In the genomic region with DNA sequence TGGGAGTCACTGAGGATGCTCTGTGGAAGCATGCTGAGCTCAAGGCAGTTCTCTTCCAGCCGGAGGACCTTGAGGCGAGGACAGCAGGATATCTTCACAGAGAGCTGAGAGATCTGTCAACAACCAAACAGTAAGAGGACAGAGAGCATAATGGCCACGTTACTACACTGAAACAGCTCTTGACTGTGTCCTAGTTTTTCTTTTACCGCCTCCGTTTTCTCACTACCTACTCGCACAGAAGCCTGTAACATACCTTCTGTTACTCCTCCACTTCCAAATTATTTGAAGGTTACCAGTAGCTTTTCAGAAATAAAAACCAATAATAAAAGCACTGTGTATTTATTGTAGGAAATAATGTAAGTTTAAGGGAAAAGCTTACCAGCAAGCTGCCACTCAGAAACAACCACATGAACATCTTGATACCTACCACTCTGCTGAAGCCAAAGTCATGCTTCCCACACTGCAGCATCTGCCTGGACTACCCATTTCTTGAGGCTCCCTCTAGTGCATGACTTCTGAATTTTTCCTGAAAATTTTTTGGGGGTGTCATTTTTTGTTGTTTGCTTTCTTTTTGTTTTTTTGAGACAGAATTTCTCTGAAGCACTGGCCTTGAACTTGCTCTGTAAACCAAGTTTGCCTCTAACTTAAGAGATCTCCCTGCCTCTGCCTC, we compare ENCODE assay signal across 11 mouse cellular contexts. TPM values are rescaled to one million over a fixed set of nuclear protein-coding genes. Genes with fewer than 3 reads are reported as not detected.
DNase-seq lines count a peak whose midpoint lies in the region; ATAC-seq and TF ChIP-seq lines count a peak whose summit lies in the region.
"Had no signal": no experiment of that assay in that cellular context is flagged by ENCODE, and none has a peak within 500 bp of the region (broad histone marks: within the 10 kb centered on the region; RNA-seq: fewer than 3 reads in every experiment).

No protein-coding gene starts in this region.

- H3K36me3 ChIP-seq in heart, postnatal 0 days (replicated peaks; ENCODE audit: control insufficient read depth, insufficient read depth, low read length) = peaks cover 7% of the 10 kb centered on the region
- H3K36me3 ChIP-seq in heart, embryonic 12.5 days = peaks cover 21% of the 10 kb centered on the region
- peaks cover 27% of the 10 kb centered on the region for H3K36me3 ChIP-seq in midbrain, embryonic 14.5 days (ENCODE audit: control insufficient read depth, insufficient read depth, low read length)
- peaks cover 40% of the 10 kb centered on the region for H3K36me3 ChIP-seq in midbrain, embryonic 10.5 days
- H3K36me3 ChIP-seq: stomach, embryonic 15.5 days had no signal

- H3K27ac ChIP-seq in heart, postnatal 0 days (ENCODE audit: low read depth) = no peak overlapping the region
- H3K27ac ChIP-seq in heart, embryonic 12.5 days (ENCODE audit: poor library complexity, severe bottlenecking) = no peak overlapping the region
- no peak overlapping the region for H3K27ac ChIP-seq in midbrain, embryonic 14.5 days (replicated peaks; ENCODE audit: low read depth, low read length)
- H3K27ac ChIP-seq in midbrain, embryonic 10.5 days (replicated peaks) = no peak overlapping the region
- H3K27ac ChIP-seq: embryonic facial prominence, embryonic 13.5 days; liver, embryonic 15.5 days; stomach, embryonic 15.5 days had no signal

- POLR2A ChIA-PET in Patski (lab: Charles Lee) = no interaction called here

- CTCF ChIA-PET in Patski (lab: Charles Lee) = interaction anchor here (0.8 kb wide), 1 partner anchor 14 kb away, joined by 5 read pairs; no protein-coding TSS in a partner anchor

- no peak overlapping the region for H3K4me3 ChIP-seq in heart, postnatal 0 days (ENCODE audit: low read depth, low read length)
- H3K4me3 ChIP-seq in heart, embryonic 12.5 days = no peak overlapping the region
- H3K4me3 ChIP-seq in midbrain, embryonic 14.5 days (replicated peaks; ENCODE audit: low read depth, low read length) = no peak overlapping the region
- no peak overlapping the region for H3K4me3 ChIP-seq in midbrain, embryonic 10.5 days
- H3K4me3 ChIP-seq: embryonic facial prominence, embryonic 13.5 days; liver, embryonic 15.5 days; stomach, embryonic 15.5 days had no signal

- H3K4me2 ChIP-seq in heart, postnatal 0 days (ENCODE audit: low read depth, low read length) = no peak overlapping the region
- H3K4me2 ChIP-seq in heart, embryonic 12.5 days = no peak overlapping the region
- H3K4me2 ChIP-seq in midbrain, embryonic 14.5 days (ENCODE audit: low read length) = no peak overlapping the region
- H3K4me2 ChIP-seq: embryonic facial prominence, embryonic 13.5 days; liver, embryonic 15.5 days; stomach, embryonic 15.5 days had no signal

- peaks cover 5% of the 10 kb centered on the region for H3K4me1 ChIP-seq in heart, postnatal 0 days (ENCODE audit: control insufficient read depth, insufficient read depth)
- peaks cover 9% of the 10 kb centered on the region for H3K4me1 ChIP-seq in heart, embryonic 12.5 days (replicated peaks)
- H3K4me1 ChIP-seq in midbrain, embryonic 14.5 days (ENCODE audit: control insufficient read depth, insufficient read depth, low read length) = peaks cover 7% of the 10 kb centered on the region
- peaks cover 20% of the 10 kb centered on the region for H3K4me1 ChIP-seq in midbrain, embryonic 10.5 days

- no peak for TF ChIP-seq EP300 in heart, postnatal 0 days (IDR thresholded peaks at IDR 0.05; ENCODE audit: low read depth)

- WGBS in heart, postnatal 0 days = 61% methylated on average over 6 of the region's 6 CpGs
- 74% methylated on average over 6 of the region's 6 CpGs for WGBS in heart, embryonic 12.5 days
- WGBS in midbrain, embryonic 14.5 days = 88% methylated on average over 6 of the region's 6 CpGs
- WGBS in midbrain, embryonic 10.5 days = 87% methylated on average over 6 of the region's 6 CpGs

- no peaks in the 10 kb centered on the region for H3K9me3 ChIP-seq in heart, postnatal 0 days (replicated peaks; ENCODE audit: control insufficient read depth, low read length)
- no peaks in the 10 kb centered on the region for H3K9me3 ChIP-seq in heart, embryonic 12.5 days (replicated peaks)
- H3K9me3 ChIP-seq in midbrain, embryonic 14.5 days (ENCODE audit: control insufficient read depth, low read length) = no peaks in the 10 kb centered on the region
- H3K9me3 ChIP-seq in midbrain, embryonic 10.5 days (replicated peaks) = no peaks in the 10 kb centered on the region
- H3K9me3 ChIP-seq: embryonic facial prominence, embryonic 13.5 days; liver, embryonic 15.5 days; stomach, embryonic 15.5 days had no signal

- no peak for DNase-seq in heart, postnatal 0 days (ENCODE audit: low spot score)
- peak; percentile 25 for DNase-seq in midbrain, embryonic 14.5 days
- DNase-seq in midbrain, embryonic 10.5 days (ENCODE audit: low spot score) = no peak
- no peak for DNase-seq in Patski (ENCODE audit: low read depth, low spot score)
- peak; percentile 9 for DNase-seq in retina, embryonic 14.5 days (ENCODE audit: low spot score)
- no peak for DNase-seq in testis, postnatal 14 days (ENCODE audit: low spot score)
- no peak for DNase-seq in spleen, postnatal 10 days (ENCODE audit: low spot score in 2 of 2)

- no peaks in the 10 kb centered on the region for H3K27me3 ChIP-seq in heart, postnatal 0 days (ENCODE audit: control insufficient read depth, insufficient read depth, low read length)
- H3K27me3 ChIP-seq in heart, embryonic 12.5 days (replicated peaks) = no peaks in the 10 kb centered on the region
- no peaks in the 10 kb centered on the region for H3K27me3 ChIP-seq in midbrain, embryonic 14.5 days (ENCODE audit: control insufficient read depth, insufficient read depth, low read length)
- no peaks in the 10 kb centered on the region for H3K27me3 ChIP-seq in midbrain, embryonic 10.5 days (ENCODE audit: low read depth, poor library complexity, severe bottlenecking)
- no peaks in the 10 kb centered on the region for H3K27me3 ChIP-seq in Patski
- H3K27me3 ChIP-seq: embryonic facial prominence, embryonic 13.5 days; liver, embryonic 15.5 days; stomach, embryonic 15.5 days had no signal

- ATAC-seq in heart, postnatal 0 days (ENCODE audit: insufficient read depth, low read depth) = no peak
- no peak for ATAC-seq in heart, embryonic 12.5 days (ENCODE audit: insufficient number of reproducible peaks, low FRiP score)
- ATAC-seq in midbrain, embryonic 14.5 days (ENCODE audit: low FRiP score, low TSS enrichment) = no peak
- no peak for ATAC-seq in Patski

- peak; percentile 47 for TF ChIP-seq CTCF in heart, postnatal 0 days (IDR thresholded peaks at IDR 0.05; ENCODE audit: low read depth)
- TF ChIP-seq CTCF in Patski (IDR thresholded peaks at IDR 0.05) = peak; percentile 55

- H3K9ac ChIP-seq in heart, postnatal 0 days (replicated peaks; ENCODE audit: low read depth, low read length) = no peak overlapping the region
- no peak overlapping the region for H3K9ac ChIP-seq in heart, embryonic 12.5 days
- H3K9ac ChIP-seq in midbrain, embryonic 14.5 days (replicated peaks; ENCODE audit: low read length) = no peak overlapping the region
- H3K9ac ChIP-seq: embryonic facial prominence, embryonic 13.5 days; liver, embryonic 15.5 days; stomach, embryonic 15.5 days had no signal

- in situ Hi-C loops in Patski (cut with MboI; ENCODE audit: low pct_unique_long_range_greater_than_20kb) = no loop called here

RNA-seq across cellular contexts. Expression of a gene that starts 3.0 kb away (rescaled TPM):
- 22.2 and 34.9 TPM in 2 replicates for total RNA-seq in heart, postnatal 0 days (2014; rRNA removed; ENCODE audit: low replicate concordance)
- 14.6 and 18.3 TPM in 2 replicates for polyA plus RNA-seq in heart, postnatal 0 days (2015; fragmentation: Nextera tagmentation; extraction: Ambion mirVana)
- polyA plus RNA-seq in heart, embryonic 12.5 days (2016; fragmentation: Nextera tagmentation; extraction: Ambion mirVana) = 23.9 and 24.9 TPM in 2 replicates
- 27.4 and 32.6 TPM in 2 replicates for polyA plus RNA-seq in midbrain, embryonic 14.5 days (2014; fragmentation: Nextera tagmentation; extraction: Ambion mirVana)
- 41.0 and 41.6 TPM in 2 replicates for polyA plus RNA-seq in midbrain, embryonic 10.5 days (2016; fragmentation: Nextera tagmentation; extraction: Ambion mirVana)
- polyA plus RNA-seq in Patski (2021) = 13.4 TPM

RNA-seq across cellular contexts. Expression of a gene that starts 3.2 kb away (rescaled TPM):
- total RNA-seq in heart, postnatal 0 days (2014; rRNA removed; ENCODE audit: low replicate concordance) = 28.3 and 28.5 TPM in 2 replicates
- polyA plus RNA-seq in heart, postnatal 0 days (2015; fragmentation: Nextera tagmentation; extraction: Ambion mirVana) = 18.0 and 22.0 TPM in 2 replicates
- polyA plus RNA-seq in heart, embryonic 12.5 days (2016; fragmentation: Nextera tagmentation; extraction: Ambion mirVana) = 18.7 and 20.5 TPM in 2 replicates
- polyA plus RNA-seq in midbrain, embryonic 14.5 days (2014; fragmentation: Nextera tagmentation; extraction: Ambion mirVana) = 25.1 and 26.5 TPM in 2 replicates
- 31.1 and 33.7 TPM in 2 replicates for polyA plus RNA-seq in midbrain, embryonic 10.5 days (2016; fragmentation: Nextera tagmentation; extraction: Ambion mirVana)
- 10.0 TPM for polyA plus RNA-seq in Patski (2021)

RNA-seq across cellular contexts. Expression of a gene that starts 22.8 kb away (rescaled TPM):
- 12.2 and 12.7 TPM in 2 replicates for total RNA-seq in heart, postnatal 0 days (2014; rRNA removed; ENCODE audit: low replicate concordance)
- 2.4 and 2.6 TPM in 2 replicates for polyA plus RNA-seq in heart, postnatal 0 days (2015; fragmentation: Nextera tagmentation; extraction: Ambion mirVana)
- polyA plus RNA-seq in heart, embryonic 12.5 days (2016; fragmentation: Nextera tagmentation; extraction: Ambion mirVana) = 3.2 and 4.0 TPM in 2 replicates
- 4.7 and 4.8 TPM in 2 replicates for polyA plus RNA-seq in midbrain, embryonic 14.5 days (2014; fragmentation: Nextera tagmentation; extraction: Ambion mirVana)
- 2.1 and 2.2 TPM in 2 replicates for polyA plus RNA-seq in midbrain, embryonic 10.5 days (2016; fragmentation: Nextera tagmentation; extraction: Ambion mirVana)
- 2.2 TPM for polyA plus RNA-seq in Patski (2021)

RNA-seq across cellular contexts. Expression of a gene that starts 38.7 kb away (rescaled TPM):
- 40.2 and 48.1 TPM in 2 replicates for total RNA-seq in heart, postnatal 0 days (2014; rRNA removed; ENCODE audit: low replicate concordance)
- 30.1 and 33.2 TPM in 2 replicates for polyA plus RNA-seq in heart, postnatal 0 days (2015; fragmentation: Nextera tagmentation; extraction: Ambion mirVana)
- 57.5 and 59.2 TPM in 2 replicates for polyA plus RNA-seq in heart, embryonic 12.5 days (2016; fragmentation: Nextera tagmentation; extraction: Ambion mirVana)
- 11.9 and 20.2 TPM in 2 replicates for polyA plus RNA-seq in midbrain, embryonic 14.5 days (2014; fragmentation: Nextera tagmentation; extraction: Ambion mirVana)
- 53.8 and 58.3 TPM in 2 replicates for polyA plus RNA-seq in midbrain, embryonic 10.5 days (2016; fragmentation: Nextera tagmentation; extraction: Ambion mirVana)
- polyA plus RNA-seq in Patski (2021) = 61.4 TPM

RNA-seq across cellular contexts. Expression of a gene that starts 42.5 kb away (rescaled TPM):
- 58.7 and 148 TPM in 2 replicates for total RNA-seq in heart, postnatal 0 days (2014; rRNA removed; ENCODE audit: low replicate concordance)
- polyA plus RNA-seq in heart, postnatal 0 days (2015; fragmentation: Nextera tagmentation; extraction: Ambion mirVana) = 40.8 and 41.7 TPM in 2 replicates
- polyA plus RNA-seq in heart, embryonic 12.5 days (2016; fragmentation: Nextera tagmentation; extraction: Ambion mirVana) = 60.2 and 61.3 TPM in 2 replicates
- polyA plus RNA-seq in midbrain, embryonic 14.5 days (2014; fragmentation: Nextera tagmentation; extraction: Ambion mirVana) = 46.6 and 53.6 TPM in 2 replicates
- polyA plus RNA-seq in midbrain, embryonic 10.5 days (2016; fragmentation: Nextera tagmentation; extraction: Ambion mirVana) = 69.7 and 76.2 TPM in 2 replicates
- polyA plus RNA-seq in Patski (2021) = 101 TPM

Comparison
In these comparisons a context has a peak if more than half of its experiments do, and no peak if none do; other contexts are left out.
1. DNase-seq: peak in midbrain, embryonic 14.5 days (single experiment) and retina, embryonic 14.5 days (single experiment); none in heart, postnatal 0 days (single experiment), midbrain, embryonic 10.5 days (single experiment), Patski (single experiment), testis, postnatal 14 days (single experiment) and spleen, postnatal 10 days (0 of 2).